Mouse (Mus musculus) left cerebral cortex, postnatal 14 days (tissue): ENCODE data around the gene Krt81. TPM values are rescaled to one million over a fixed set of nuclear protein-coding genes. Genes with fewer than 3 reads are reported as not detected.

Experiments
- total RNA-seq, 2 experiments: library from RNA; stranded (reverse); gene quantifications; 2 replicates each; pipeline ENCODE4 v1.2.3; 2021

Gene Krt81
- total RNA-seq, 2 experiments from 2014 or later = not detected

Other genes starting within 250 kb of the Krt81 start
- gene Grasp, start 239.6 kb downstream of the Krt81 start, total RNA-seq = 10 to 100 TPM; 58.2 to 67.1 TPM
- 10 to 100 TPM; 65.6 to 78.4 TPM for gene Nr4a1, start 209.5 kb downstream of the Krt81 start, total RNA-seq
- 10 to 100 TPM; 38.5 to 43.2 TPM for gene Atg101, start 179.5 kb downstream of the Krt81 start, total RNA-seq
- gene 6030408B16Rik, start 170.5 kb downstream of the Krt81 start, total RNA-seq = under 1 TPM; 0.24 to 0.49 TPM
- gene Krt80, start 93.6 kb downstream of the Krt81 start, total RNA-seq = 1 to 10 TPM; 1.6 to 1.9 TPM
- gene Krt7, start 52.7 kb downstream of the Krt81 start, total RNA-seq = under 1 TPM; 0.22 to 0.30 TPM
- gene Krt87, start 24.9 kb downstream of the Krt81 start, total RNA-seq = under 1 TPM in 1 of 2 experiments, not detected in 1; 0.15 TPM
- gene Krt88, start 16.0 kb downstream of the Krt81 start, total RNA-seq = not detected
- not detected for gene Krt86, start 9.7 kb upstream of the Krt81 start, total RNA-seq
- not detected for gene Krt83, start 27.8 kb upstream of the Krt81 start, total RNA-seq
- not detected for gene Gm49425, start 53.5 kb upstream of the Krt81 start, total RNA-seq
- gene Krt84, start 69.1 kb upstream of the Krt81 start, total RNA-seq = not detected
- gene Krt82, start 86.9 kb upstream of the Krt81 start, total RNA-seq = not detected
- gene Krt90, start 99.2 kb upstream of the Krt81 start, total RNA-seq = not detected
- gene Krt75, start 110.2 kb upstream of the Krt81 start, total RNA-seq = not detected
- gene Gm5414, start 164.4 kb upstream of the Krt81 start, total RNA-seq = not detected
- gene Gm5478, start 183.6 kb upstream of the Krt81 start, total RNA-seq = not detected
- not detected for gene Krt6b, start 216.5 kb upstream of the Krt81 start, total RNA-seq
- not detected for gene Krt6a, start 230.6 kb upstream of the Krt81 start, total RNA-seq
- not detected for gene Krt5, start 249.1 kb upstream of the Krt81 start, total RNA-seq